Mouse (Mus musculus): ENCODE data around the gene Mkks.
"Not testable (repeated sequence)": the region's sequence is repeated elsewhere in the genome, so short reads cannot be mapped to it uniquely, and the experiment has no call there.

Mkks gene

DNA sequence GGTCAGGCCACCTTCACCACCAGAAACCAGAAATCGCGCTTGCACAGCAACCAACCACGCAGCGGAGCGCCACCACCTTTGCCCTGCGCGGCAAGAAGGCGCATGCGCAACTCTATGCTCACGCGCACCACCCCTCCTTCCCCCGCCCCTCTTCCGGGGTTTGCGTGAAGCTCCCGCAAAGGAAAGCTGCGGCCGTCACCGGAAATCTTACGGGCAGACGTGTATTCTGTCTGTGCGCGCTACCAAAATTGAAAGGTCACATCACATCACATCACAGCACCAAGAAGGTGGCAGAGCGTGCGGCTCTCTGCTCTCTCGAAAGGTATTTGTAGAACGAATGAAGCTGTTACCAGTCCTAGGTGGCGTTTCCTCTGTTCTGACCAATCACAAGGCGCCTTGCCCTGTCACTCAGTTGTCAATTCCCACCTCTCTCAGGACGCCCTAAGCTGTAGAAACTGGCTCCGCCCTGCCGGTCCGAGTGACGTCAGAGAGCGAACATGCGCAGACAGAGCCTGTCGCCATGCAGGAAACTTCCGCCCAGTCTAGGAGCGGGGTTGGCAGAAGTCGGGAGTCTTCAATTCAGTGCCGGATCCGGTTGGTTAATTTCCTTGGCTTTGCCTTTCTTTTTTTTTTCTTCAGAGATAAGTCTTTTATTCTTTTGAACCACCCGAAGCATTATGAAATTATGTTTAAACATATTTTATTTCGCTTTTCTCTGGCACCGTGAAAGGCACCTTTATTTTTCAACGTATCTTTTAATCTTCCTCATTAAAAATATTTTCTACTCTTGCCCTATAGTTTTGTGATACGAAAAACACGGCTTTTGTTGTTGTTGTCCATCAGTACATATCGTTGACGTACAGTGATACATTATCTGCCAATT lies at the start of gene Mkks, which contains the start of the genes Slx4ip and AL731706.1:
Gene Mkks, minus strand, starts transcription at position 322 of the 883 bp plus-strand sequence.
Gene Slx4ip, plus strand, starts transcription at position 151 of the 883 bp plus-strand sequence.
Gene AL731706.1, minus strand, starts transcription at position 322 of the 883 bp plus-strand sequence.
- peak; percentile 99 for DNase-seq (ENCODE audit: extremely low read depth, low read depth, low spot score)

DNA sequence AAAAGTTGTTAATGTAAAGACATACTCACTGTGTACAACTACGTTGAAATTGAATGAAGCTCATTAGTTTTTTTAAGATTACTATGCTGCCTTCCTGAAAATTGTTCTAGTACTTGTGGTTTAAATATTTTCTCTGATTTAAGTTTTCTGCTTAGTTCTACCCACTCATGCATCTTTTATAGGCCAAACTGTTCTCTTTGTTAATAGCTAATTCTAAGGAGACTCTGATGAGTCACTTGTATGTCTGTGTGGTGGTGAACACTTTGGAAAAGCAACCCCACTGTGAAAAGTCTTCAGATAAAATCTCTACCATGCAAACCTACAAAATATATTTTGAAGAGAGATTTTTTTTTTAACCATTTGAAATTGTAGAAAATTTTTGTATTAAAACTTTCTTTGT lies 47.1 kb upstream of the Mkks start:
- DNase-seq (ENCODE audit: extremely low read depth, low read depth, low spot score) = no peak

DNA sequence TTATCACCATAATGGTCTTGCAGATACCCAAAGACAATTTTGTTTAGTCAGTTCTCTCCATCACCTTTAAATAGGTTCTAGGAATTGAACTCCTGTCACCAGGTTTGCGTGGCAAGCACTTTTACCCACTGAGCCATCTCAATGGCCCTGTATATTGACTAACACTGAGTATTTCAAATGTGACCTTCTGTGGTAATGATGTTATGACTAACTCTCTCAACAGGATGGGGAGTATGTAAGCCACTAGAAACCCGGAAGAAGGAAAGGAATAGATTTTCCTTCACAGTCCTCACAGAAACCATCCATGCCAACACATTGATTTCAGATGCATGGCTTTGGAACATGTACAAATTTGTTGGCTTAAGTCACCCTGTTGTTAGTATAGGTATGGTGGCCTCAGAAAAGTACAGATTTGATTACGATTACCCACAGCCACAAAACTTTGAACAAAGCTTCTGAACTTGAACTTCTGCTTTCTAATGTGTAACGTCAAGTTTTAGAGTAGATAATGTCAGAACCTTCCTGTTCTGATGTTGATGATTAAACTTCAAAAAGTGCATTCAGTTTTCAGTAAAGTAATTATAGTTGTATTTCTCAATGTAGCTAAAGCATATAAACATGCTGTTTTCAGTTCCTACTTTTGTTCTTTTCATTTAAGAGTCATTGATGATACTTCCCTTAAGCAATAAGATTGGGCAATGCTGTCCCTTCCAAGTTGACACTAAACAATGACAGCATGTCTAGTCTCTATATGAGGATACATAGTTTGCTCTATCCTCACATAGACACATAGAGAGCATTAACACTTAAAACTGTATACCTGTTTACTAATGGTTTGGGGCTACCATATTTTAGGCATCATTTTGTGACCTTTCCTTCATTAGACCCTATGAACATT lies 45.5 kb upstream of the Mkks start:
- no peak for DNase-seq (ENCODE audit: extremely low read depth, low read depth, low spot score)

DNA sequence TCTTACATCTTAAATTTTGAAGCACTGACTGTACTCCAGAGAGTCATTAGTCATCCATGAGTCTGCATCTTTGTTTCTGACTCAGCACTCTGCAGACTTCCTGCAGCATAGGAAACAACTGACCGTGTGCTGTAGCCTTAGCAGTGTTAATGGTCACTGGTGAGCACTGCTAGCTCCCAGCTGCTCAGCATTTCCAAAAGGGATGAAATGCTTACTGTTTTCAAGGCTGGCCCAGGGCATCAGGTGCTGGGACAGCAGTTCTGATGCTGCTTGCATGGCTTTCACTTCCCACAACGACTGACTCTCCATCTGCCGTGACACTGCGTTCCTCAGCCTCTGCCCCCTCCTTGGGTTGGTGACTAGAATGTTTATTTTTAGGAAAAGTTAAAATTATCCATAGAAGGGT lies 29.8 kb upstream of the Mkks start:
- no peak for DNase-seq (ENCODE audit: extremely low read depth, low read depth, low spot score)

DNA sequence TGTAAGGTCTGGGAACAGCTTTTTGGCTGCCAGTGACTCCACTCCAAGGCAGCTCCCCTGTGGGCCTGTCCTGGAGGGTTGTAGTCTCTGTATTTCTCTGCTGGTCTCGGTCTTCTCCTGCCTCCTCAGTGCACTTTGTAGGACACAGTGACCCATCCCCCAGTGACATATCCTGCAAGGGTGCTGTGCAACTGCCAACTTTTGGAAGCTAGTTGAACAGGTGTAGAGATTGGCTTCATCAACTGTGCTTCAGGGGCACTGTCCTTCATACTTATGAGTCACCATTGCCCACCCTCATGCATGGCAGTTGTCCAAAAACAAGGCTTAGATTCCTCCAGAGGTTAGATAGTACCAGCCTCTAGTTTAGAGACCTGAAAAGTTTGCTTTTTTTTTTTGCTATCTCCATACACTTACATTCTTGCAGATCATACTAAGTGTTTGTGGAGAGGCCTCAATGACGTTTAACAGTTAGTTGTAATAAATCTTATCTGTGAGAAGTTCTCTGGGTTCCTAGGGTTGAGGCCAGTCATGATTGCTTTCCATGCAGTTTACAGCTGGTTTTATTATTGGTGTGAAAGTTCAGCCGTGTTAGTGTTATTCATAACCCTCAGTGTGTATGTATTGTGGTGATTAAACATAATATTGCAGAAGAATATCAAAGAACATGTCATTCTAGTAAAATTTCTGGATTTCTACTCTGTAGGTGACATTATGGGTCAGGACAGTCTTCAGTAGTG lies 29.2 kb upstream of the Mkks start:
- DNase-seq (ENCODE audit: extremely low read depth, low read depth, low spot score) = no peak

DNA sequence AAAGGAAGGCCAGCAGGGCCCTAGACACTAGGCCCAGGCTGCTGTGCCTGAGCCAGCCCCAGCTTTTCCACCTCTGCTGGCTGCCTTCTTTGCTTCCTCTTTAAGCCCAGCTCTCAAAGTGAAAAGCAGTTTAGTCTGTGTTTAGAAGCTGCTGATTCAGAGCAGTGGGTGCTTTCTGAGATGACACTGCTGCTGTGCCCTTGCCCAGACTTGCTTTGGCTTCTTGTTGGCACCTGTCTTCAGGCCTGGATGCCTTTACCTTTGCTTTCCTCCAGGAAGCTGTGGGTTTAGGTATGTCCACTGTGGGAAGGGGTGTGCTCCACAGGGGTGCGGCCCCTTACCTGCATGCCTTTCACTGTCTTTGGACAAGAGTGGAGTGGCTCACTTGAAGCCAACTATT lies 28.2 kb upstream of the Mkks start:
- no peak for DNase-seq (ENCODE audit: extremely low read depth, low read depth, low spot score)

DNA sequence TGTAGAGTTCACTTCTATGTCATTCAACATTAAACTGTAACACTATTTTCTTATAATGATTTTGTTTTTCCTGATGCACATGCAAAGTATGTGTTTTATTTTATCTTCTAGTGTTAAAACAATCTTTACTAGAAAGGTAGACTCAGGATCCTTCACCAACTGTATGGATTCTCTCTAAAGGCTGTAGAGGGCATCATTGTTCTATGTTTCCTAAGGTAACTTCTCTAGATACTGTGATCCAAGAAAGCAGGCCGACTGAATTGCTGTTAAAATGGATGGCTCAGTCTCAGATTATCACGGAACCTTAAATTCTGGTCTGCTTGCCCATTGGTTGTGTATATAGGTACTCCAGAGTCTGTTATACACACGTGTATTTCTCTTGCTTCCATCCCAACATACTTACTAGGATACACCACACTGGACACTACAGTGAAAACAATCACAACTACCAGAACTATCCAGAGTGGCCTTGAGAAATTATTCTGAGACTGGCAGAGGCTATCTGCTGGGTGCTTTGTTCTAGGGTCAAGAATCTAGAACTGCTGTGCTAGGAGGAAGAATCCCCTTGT lies 23.2 kb upstream of the Mkks start:
- no peak for DNase-seq (ENCODE audit: extremely low read depth, low read depth, low spot score)

DNA sequence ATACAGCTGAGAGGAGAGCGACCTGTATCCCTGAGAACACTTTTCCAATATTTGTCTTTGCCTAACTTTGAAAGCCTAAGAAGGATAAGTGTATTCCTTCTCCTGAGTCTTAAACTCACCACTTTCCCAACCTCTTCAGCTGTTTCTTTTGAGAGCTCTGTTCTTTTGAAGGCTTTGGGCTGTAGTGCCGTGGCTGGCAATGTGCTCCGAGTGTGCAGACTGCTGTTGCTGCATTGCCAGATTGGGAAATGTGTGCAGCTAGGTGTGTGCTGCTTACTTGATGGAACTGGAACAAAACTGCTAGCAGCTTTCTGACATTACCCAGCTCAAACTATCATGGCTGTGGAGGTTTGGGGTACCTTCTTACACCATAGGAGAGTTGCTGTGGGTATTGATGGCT lies 21.8 kb upstream of the Mkks start:
- DNase-seq (ENCODE audit: extremely low read depth, low read depth, low spot score) = no peak

DNA sequence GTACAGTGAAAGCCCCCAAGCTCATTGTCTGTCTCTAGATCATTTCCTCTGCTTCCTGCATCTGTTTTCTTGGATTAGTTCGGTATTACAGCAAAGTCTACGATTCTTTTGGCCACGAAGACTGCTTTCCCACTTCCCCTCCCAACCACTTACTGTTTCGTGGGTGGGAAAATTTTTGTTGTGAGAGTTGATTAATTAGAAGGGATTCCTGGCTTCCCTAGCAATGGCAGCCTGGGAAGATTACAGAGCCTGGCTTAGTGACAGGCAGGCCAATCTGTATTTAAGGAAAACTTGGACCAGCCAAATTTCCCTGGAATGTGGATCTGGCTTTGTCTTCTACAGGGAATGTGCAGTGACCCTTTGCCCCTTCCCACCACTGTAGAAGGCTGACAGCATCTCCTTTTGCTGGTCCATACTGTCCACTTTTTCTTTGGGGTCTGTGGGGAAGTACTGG lies 20.8 kb upstream of the Mkks start:
- DNase-seq (ENCODE audit: extremely low read depth, low read depth, low spot score) = no peak

DNA sequence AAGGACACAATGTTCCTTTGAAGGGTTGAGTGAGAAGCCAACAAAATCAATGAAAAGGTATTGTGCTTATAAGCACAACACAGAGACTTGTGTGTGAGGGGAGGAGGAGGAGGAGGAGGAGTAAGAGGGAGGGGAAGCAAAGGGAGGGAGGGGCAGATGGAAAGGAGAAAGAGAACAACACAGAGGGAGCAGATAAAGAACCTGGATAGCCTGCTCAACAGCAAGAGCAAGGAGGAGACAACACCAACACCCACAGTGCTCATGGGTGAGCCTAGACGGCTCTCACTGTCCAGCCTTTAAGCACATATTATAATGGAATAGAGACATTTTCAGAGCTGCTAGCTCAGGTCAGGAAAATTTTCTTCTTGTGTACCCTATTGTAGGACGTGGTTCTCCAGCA lies 18.1 kb upstream of the Mkks start:
- no peak for DNase-seq (ENCODE audit: extremely low read depth, low read depth, low spot score)

DNA sequence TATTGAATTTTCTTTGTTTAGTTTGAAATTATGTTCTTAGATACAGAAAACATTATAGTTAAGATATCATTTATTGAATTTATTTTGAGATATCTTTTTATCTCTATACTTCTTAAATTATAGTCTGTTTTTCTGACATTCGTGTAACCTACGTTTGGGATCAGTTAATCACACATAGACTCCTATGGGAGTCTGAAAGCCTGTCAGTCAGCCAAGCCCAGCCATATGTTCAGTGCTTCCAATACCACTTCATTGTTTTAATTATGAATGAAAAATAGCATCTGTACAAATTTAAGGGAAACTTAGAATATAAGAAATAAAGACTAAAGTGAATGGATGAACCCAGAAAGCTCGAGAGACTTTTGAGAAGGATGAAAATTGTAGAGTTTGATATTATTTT lies 17.4 kb upstream of the Mkks start:
- no peak for DNase-seq (ENCODE audit: extremely low read depth, low read depth, low spot score)

DNA sequence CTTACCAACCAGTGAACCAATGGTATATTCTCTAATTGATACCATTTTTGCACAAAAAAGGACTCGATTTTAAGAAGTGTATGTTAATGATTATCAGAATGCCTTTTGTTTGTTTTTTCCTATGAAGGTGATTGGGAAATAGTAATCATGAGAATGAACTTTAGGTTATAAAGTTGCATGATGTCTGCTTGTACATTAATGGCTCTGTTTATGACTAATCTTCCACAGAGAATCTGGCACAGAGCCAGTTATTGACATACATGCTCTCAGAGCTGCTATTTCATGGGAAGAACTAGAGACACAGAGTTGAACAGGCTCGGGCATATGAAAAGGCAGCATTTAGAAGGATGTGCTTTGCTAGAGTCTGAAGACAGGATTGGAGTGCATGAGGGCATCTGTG lies 4.9 kb upstream of the Mkks start:
- DNase-seq (ENCODE audit: extremely low read depth, low read depth, low spot score) = no peak

DNA sequence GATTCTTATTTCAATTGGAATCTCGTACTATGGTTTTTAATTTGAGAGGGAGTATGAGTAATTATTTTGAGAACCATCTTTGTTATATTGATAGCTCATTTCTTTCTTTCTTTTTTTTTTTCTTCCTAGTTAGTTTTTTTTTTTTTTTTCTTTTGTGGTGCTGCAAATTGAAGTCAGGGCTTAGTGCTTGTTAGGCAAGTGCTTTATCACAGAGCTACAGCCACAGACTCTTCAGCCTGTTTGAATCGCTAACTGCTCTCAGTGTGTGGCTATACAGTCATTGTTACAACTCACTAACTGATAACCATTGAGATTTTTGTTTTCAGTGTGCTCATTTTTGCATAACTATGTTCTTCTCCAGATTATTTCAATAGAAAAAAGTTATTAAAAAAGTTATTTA lies 3.3 kb upstream of the Mkks start:
- no peak for DNase-seq (ENCODE audit: extremely low read depth, low read depth, low spot score)

DNA sequence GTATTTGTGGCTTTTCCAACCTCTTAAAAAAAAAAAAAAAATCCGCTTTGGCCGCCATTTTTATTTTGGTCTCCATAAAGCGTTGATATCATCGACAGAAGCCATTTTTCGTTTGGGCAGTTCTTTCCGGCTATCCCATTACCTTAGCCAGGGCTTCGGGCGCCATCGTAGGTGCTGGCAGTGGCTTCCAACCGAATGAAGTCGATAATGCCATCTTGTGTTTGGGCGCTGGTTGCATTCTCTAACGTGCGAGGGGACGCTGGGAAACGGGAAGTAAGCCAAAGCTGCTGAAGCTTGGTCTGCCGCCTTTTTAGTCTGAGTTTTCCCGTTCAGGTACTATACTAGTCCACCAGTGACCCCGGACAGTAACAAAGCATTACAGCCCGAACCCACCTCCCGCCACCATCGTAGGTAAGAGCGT lies 772 bp upstream of the Mkks start:
- peak; percentile 85 for DNase-seq (ENCODE audit: extremely low read depth, low read depth, low spot score)

DNA sequence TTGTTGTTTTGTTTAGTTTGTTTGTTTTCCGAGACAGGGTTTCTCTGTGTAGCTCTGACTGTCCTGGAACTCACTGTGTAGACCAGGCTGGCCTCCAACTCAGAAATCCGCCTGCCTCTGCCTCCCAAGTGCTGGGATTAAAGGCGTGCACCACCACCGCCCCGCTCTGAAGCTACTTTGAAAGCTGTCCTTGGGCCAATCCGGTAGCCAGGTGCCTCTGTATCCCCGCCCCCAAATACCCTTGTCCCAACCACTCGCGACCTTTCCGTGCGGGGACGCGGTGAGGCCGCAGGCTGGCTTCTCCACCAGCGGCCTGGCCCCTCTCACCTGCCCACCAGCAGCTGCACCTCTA lies 497 bp downstream of the Mkks start:
- not testable (repeated sequence) for DNase-seq (ENCODE audit: extremely low read depth, low read depth, low spot score)

DNA sequence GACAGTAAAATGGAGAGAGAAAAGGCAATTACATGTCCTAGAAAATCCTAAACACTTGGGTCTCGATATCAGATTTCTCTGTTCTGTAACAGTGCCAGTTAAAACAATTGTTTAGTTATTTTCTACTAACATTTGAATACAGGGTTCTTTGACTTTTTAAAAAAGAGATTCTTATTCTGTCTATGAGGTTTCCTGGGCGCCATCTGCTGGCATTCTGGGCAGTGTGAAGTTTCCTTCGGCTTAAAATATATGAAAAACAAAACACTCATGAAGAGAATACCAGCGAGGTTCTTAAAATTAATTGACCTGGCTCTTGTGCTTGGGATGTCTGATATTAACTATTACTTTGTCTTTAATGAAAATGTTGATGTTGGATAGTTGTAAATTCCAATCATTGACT lies 4.3 kb downstream of the Mkks start:
- DNase-seq (ENCODE audit: extremely low read depth, low read depth, low spot score) = no peak

DNA sequence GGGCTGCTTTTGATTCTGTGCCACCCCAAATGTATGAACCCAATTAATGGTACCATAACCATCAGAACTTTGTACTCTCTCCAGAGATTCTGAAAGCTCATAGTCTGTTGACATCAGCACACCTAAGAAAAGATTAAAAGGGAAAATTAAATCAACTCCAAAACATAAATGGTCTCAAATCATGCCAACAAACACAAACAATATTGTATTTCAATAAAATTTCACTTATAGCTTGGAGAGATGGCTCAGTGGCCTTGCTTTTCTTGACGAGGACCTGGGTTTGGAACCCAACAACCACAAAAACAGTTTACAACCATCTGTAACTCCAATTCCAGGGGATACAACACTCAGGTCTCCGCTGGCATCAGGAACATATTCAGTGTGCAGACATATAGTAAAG lies 5.6 kb downstream of the Mkks start, which contains the start of gene AL731706.2:
Gene AL731706.2, minus strand, starts transcription at position 101 of the 400 bp plus-strand sequence.
- DNase-seq (ENCODE audit: extremely low read depth, low read depth, low spot score) = no peak

DNA sequence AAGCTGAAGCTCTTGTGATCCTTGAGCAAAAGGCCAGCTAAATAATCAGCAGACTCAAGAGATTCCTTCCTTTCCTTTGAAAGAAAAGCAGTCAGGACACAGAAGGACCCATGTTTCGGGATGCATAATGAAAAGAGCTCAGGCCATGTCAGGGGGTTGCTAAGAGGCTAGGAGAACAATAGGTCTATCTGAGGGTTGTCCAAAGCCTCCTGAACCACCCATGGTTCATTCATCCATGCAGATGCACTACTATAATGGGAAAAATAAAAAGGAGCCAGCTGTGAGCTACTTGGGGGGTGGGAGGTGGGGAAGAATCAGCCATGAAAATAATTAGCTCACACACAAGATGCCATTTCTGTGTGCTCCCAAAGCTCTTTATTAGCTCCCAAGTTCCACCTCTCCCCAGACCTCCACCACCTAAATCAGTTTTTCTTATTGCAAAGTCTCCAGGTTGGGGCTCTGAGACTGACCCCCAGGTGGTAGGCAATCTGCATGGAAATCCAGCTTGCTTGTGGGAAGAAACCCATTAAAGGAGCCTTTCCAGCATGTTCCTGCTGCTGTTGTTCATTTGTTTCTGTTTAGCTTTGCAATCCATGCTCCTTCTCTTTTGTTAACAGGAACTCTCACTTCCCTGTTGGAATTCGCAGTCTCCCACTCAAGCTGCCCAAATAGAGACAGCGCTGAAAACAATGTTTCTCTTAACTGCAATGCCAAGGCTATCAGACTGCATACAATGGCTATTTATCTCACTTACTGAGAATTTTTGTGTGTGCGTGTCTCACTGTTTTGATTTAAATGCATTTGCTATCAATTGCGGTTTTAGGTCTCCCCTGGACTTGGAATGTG lies 36.4 kb downstream of the Mkks start:
- no peak for DNase-seq (ENCODE audit: extremely low read depth, low read depth, low spot score)

DNA sequence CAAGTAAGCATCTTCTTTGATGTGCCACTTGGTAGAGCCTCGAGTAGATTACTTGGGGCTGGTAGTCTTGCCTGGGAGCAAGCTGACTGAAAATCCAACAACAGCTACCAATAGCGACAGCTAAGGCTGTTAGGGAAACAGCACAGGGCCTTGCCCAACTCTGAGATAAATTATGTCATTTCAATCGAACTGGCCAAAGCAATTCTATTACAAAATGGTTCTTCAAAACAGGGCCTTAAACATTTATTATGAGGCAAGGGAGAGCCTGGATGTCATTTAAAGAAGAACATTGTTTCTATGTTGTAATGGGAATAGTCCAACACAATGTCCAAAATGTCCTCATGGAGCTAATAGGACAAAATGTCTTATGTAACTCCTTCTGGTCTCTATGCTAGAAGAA lies 40.8 kb downstream of the Mkks start:
- no peak for DNase-seq (ENCODE audit: extremely low read depth, low read depth, low spot score)

DNA sequence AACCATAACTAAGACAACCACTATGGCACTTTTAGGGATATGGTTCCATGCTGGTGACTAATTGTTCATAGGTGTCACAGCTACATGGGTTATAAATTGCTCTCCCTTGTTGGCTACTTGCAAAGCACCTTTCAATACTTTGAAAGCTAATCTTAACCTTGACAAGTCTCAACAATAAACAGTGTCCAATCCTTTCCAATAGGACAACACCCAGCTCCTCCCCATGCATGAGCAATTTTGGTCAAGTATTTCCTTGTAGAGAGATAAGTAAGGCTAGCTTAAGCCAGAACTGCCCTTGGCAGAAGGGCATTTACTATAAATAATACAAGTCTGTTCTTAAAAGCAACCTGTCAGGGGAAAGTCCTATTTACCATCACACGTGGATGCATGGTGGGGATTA lies 53.2 kb downstream of the Mkks start:
- DNase-seq (ENCODE audit: extremely low read depth, low read depth, low spot score) = no peak
